Mouse (Mus musculus): ENCODE data around the gene Sgcd. TPM values are rescaled to one million over a fixed set of nuclear protein-coding genes. Genes with fewer than 3 reads are reported as not detected.
"Not testable (repeated sequence)": the region's sequence is repeated elsewhere in the genome, so short reads cannot be mapped to it uniquely, and the experiment has no call there.

Gene Sgcd
- polyA plus RNA-seq, 1 experiment: not detected

DNA sequence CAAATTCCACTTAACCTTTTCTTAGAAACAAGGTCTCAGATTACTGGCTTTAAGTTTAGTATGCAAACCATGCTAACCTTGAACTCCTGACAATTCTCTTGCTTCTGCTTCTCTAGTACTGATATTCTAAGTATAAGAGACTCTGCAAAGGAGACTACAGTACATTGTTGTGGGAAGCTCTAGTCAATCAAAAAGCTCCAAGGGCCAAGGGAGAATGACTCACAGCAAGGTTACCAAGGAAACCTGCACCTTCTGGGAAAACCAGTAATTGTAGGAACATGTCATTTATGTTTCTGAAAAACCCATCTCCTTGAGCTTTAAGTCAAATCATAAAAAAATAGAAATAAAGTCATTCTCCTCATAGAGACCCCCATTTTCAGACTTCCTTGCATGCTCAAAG lies 178.5 kb downstream of the Sgcd start:
- H3K27ac ChIP-seq (ENCODE audit: insufficient read depth, low read depth, low read length): no peak overlapping the region
- H3K4me3 ChIP-seq (ENCODE audit: insufficient read depth, low read depth, low read length): no peak overlapping the region
- TF ChIP-seq POLR2A (IDR thresholded peaks at IDR 0.05; ENCODE audit: insufficient read depth, low read depth, low read length): no peak
- no peak for TF ChIP-seq CTCF (IDR thresholded peaks at IDR 0.05; ENCODE audit: insufficient read depth, low read depth, low read length)
- H3K4me1 ChIP-seq (ENCODE audit: control insufficient read depth, insufficient read depth, low read length): no peaks in the 10 kb centered on the region

DNA sequence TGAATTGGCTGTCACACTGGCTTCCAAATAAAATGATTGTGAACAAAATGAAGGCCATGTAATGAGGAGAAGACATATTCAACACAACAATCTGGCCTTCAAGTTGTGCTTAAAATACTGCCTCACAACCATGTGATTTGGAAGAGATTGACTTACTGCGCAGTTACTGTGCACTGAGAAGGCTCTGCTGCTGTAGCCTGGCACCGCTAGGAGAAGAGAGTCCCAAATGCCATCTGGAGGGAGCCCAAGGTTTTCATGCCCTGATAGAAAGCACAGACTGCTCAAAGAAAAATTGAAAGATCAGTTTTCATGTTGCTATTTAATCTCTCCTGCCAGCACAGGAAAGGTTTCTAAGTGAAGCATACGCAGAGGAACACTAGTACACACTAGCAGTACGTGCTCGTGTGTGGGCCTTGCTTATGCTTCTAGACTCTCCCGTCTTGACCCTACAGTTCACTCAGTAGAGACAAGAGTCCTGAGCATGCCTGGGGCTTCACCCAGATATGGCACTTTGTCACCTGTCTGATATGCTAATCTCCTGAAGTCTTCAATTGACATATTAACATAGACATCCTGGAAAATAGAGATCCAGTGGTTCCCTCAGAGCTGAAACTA lies 184.6 kb downstream of the Sgcd start:
- 93% methylated on average over 6 of the region's 6 CpGs for WGBS
- no peak for TF ChIP-seq CTCF (IDR thresholded peaks at IDR 0.05; ENCODE audit: insufficient read depth, low read depth, low read length)
- no peak for TF ChIP-seq POLR2A (IDR thresholded peaks at IDR 0.05; ENCODE audit: insufficient read depth, low read depth, low read length)
- Histone ChIP-seq H3K4me3 (ENCODE audit: insufficient read depth, low read depth, low read length) (no peak overlapping the region), H3K27ac (ENCODE audit: insufficient read depth, low read depth, low read length) (no peak overlapping the region), H3K4me1 (ENCODE audit: control insufficient read depth, insufficient read depth, low read length) (no peaks in the 10 kb centered on the region)

DNA sequence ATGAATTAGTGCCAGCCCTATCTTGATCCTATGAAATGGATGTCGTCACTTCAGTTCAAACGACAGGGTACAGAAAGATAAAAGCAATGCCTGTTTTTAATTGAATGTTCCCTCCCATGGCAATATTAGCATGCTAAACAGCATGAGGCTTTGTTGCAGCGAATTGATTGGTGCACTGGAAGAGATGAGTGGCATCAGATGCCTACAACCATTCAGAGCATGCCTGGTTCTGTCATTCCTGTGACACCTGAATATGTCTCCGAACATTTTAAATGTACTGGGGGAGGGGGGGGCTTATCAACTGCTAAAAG lies 210.9 kb downstream of the Sgcd start:
- 69% methylated on average over 4 of the region's 4 CpGs for WGBS
- TF ChIP-seq CTCF (IDR thresholded peaks at IDR 0.05; ENCODE audit: insufficient read depth, low read depth, low read length) (no peak), POLR2A (IDR thresholded peaks at IDR 0.05; ENCODE audit: insufficient read depth, low read depth, low read length) (no peak)
- Histone ChIP-seq H3K4me3 (ENCODE audit: insufficient read depth, low read depth, low read length) (no peak overlapping the region), H3K4me1 (ENCODE audit: control insufficient read depth, insufficient read depth, low read length) (no peaks in the 10 kb centered on the region), H3K27ac (ENCODE audit: insufficient read depth, low read depth, low read length) (no peak overlapping the region)

DNA sequence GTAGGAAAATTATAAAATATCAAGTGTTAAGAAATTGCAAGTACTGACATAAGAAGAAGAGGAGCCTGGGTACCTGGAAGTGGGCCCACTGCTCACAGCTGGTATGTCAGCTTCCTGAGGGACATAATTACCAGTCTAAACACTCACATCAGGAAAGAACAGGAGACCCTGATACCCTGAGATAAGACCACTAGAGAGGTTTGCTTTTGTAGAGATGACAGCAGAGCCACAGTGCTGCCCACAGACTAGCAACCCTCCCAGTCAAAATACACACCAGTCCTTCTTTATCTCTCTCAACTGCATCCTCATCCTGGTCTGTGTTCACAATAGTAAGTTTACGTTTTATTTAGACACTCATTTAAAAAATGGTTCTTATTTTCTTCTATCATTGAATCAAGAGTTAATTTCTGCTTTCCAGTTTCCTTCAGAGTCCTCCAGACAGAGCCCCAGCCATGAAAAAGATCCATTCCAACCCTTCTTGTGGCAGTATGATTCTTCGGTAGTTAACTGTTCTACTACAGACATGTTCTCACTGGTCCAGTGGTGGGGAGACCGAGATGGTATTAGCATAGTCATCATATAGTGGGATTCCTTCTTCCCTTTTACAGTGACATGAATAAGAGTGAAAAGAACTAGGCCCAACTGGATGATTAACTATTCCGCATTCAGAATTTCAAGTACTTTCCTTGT lies 211.4 kb downstream of the Sgcd start:
- H3K27ac ChIP-seq (ENCODE audit: insufficient read depth, low read depth, low read length): no peak overlapping the region
- no peaks in the 10 kb centered on the region for H3K4me1 ChIP-seq (ENCODE audit: control insufficient read depth, insufficient read depth, low read length)
- no peak overlapping the region for H3K4me3 ChIP-seq (ENCODE audit: insufficient read depth, low read depth, low read length)
- WGBS: 88% methylated on average over 4 of the region's 4 CpGs
- TF ChIP-seq POLR2A (IDR thresholded peaks at IDR 0.05; ENCODE audit: insufficient read depth, low read depth, low read length) (no peak), CTCF (IDR thresholded peaks at IDR 0.05; ENCODE audit: insufficient read depth, low read depth, low read length) (no peak)

DNA sequence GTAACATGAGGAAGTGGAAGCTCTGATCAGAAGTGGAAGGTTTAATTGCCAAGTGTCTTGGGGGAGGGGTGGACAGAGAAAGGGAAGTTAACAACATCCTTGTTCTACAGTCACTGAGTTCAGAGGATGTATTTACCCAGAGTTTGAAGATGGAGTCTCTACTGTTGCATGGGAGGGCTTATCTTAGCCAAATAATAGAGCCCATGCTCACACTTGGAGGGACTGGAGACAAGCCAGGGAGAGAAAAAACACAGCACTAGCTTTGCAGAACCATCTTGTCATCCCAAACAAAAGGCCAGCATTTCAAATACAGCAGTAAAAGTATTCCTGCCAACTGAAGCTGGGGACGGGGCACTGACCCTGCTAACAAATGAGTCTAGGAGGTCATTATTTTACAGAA lies 212.8 kb downstream of the Sgcd start:
- H3K4me1 ChIP-seq (ENCODE audit: control insufficient read depth, insufficient read depth, low read length): no peaks in the 10 kb centered on the region
- no peak overlapping the region for H3K27ac ChIP-seq (ENCODE audit: insufficient read depth, low read depth, low read length)
- WGBS: 63% methylated on average over 1 of the region's 1 CpGs
- no peak overlapping the region for H3K4me3 ChIP-seq (ENCODE audit: insufficient read depth, low read depth, low read length)
- TF ChIP-seq CTCF (IDR thresholded peaks at IDR 0.05; ENCODE audit: insufficient read depth, low read depth, low read length) (no peak), POLR2A (IDR thresholded peaks at IDR 0.05; ENCODE audit: insufficient read depth, low read depth, low read length) (no peak)

DNA sequence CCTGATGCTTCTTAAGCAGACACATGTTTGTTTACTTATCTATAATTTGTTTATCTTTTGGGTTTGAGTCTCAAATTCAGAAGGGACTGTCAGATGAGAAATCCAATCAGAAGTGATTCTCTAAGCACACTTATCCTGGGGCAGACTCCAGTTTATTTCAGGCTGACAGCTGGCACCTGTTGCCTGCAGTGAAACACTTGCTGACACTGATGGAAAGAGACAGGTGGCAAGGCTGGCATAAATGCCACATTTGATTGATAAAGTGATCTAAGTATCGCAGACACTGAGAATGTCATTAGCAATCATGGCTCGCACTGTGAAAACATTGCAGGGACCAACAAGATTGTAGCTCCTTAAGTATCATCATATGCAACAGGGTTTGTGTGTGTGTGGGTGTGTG lies 222.9 kb downstream of the Sgcd start:
- Histone ChIP-seq H3K4me1 (ENCODE audit: control insufficient read depth, insufficient read depth, low read length) (no peaks in the 10 kb centered on the region), H3K4me3 (ENCODE audit: insufficient read depth, low read depth, low read length) (no peak overlapping the region), H3K27ac (ENCODE audit: insufficient read depth, low read depth, low read length) (no peak overlapping the region)
- no peak for TF ChIP-seq CTCF (IDR thresholded peaks at IDR 0.05; ENCODE audit: insufficient read depth, low read depth, low read length)
- no peak for TF ChIP-seq POLR2A (IDR thresholded peaks at IDR 0.05; ENCODE audit: insufficient read depth, low read depth, low read length)
- WGBS: 95% methylated on average over 2 of the region's 2 CpGs

DNA sequence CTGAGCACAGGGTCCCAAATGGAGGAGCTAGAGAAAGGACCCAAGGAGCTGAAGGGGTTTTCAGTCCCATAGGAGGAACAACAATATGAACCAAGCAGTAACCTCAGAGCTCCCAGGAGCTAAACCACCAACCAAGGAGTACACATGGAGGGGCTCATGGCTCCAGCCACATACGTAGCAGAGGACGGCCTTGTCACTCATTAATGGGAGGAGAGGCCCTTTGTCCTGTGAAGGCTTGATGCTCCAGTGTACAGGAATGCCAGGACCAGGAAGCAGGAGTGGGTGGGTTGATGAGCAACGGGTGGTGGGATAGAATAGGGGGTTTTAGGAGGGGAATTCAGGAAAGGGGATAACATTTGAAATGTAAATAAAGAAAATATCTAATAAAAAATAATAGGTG lies 225.2 kb downstream of the Sgcd start:
- 87% methylated on average over 3 of the region's 3 CpGs for WGBS

DNA sequence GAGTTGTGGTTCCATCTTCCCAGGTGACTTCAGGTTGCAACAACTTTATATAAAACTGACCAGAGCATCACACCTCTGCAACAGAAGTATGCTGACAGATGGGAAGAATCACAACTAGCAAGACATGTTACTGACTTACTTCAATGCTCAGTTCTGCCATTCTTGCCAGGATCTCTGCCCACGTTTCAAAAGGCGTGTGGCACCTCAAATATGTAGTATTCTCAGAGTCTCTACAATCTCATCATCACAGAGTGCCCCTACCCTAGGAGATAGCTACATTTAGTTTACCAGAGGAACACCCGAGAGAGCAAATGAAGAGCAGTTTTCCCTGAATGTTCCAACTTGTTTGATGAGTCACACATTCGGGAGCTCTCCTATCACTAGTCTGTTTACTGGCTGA lies 229.8 kb downstream of the Sgcd start:
- H3K4me1 ChIP-seq (ENCODE audit: control insufficient read depth, insufficient read depth, low read length): no peaks in the 10 kb centered on the region
- TF ChIP-seq CTCF (IDR thresholded peaks at IDR 0.05; ENCODE audit: insufficient read depth, low read depth, low read length): no peak
- no peak for TF ChIP-seq POLR2A (IDR thresholded peaks at IDR 0.05; ENCODE audit: insufficient read depth, low read depth, low read length)
- H3K27ac ChIP-seq (ENCODE audit: insufficient read depth, low read depth, low read length): no peak overlapping the region
- no peak overlapping the region for H3K4me3 ChIP-seq (ENCODE audit: insufficient read depth, low read depth, low read length)
- 77% methylated on average over 4 of the region's 4 CpGs for WGBS

More for the DNA sequence above, 225.2 kb downstream of the Sgcd start:
- not testable (repeated sequence) for H3K4me1 ChIP-seq (ENCODE audit: control insufficient read depth, insufficient read depth, low read length); H3K4me3 ChIP-seq (ENCODE audit: insufficient read depth, low read depth, low read length); H3K27ac ChIP-seq (ENCODE audit: insufficient read depth, low read depth, low read length)

DNA sequence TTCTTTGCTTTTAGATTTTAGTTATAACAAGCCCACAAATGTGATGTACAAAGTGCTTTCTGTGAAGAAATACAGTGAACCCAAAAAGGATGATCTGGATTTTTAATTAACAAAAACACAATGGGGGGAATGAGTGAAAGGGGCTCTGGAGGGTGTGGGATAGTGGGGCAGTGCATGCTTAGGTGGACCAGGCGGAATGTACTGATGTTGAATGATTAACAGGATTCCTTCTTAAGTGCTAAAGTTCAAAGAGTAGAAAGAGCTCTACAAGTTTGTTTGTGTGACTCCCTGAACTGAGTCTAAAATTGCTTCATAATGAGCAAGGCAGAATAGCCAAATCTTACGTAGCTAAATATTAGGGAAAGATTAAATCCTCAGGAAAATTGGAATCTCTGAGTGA lies 246.0 kb downstream of the Sgcd start:
- no peak for TF ChIP-seq CTCF (IDR thresholded peaks at IDR 0.05; ENCODE audit: insufficient read depth, low read depth, low read length)
- no peak for TF ChIP-seq POLR2A (IDR thresholded peaks at IDR 0.05; ENCODE audit: insufficient read depth, low read depth, low read length)
- WGBS: 83% methylated on average over 2 of the region's 2 CpGs
- no peak overlapping the region for H3K4me3 ChIP-seq (ENCODE audit: insufficient read depth, low read depth, low read length)

More for the DNA sequence above, 246.0 kb downstream of the Sgcd start:
- no peak overlapping the region for H3K27ac ChIP-seq (ENCODE audit: insufficient read depth, low read depth, low read length)
- no peaks in the 10 kb centered on the region for H3K4me1 ChIP-seq (ENCODE audit: control insufficient read depth, insufficient read depth, low read length)

Measured in olfactory bulb, adult 2 months (tissue).